Mouse (Mus musculus) layer of hippocampus, postnatal 36 days (tissue): ENCODE results near the gene Psme4. TPM values are rescaled to one million over a fixed set of nuclear protein-coding genes. Genes with fewer than 3 reads are reported as not detected.

Experiments used
- total RNA-seq, 2 experiments: library from RNA; stranded (reverse); gene quantifications; 2 replicates each; pipeline ENCODE4 v1.2.3; 2021

The Psme4 gene
- total RNA-seq, 2 experiments from 2014 or later = 37.7 to 48.1 TPM

Other genes with a start within 250 kb of the Psme4 start
- gene Acyp2, start 122.1 kb upstream of the Psme4 start, total RNA-seq = 10 to 100 TPM; 22.9 to 23.8 TPM
- 10 to 100 TPM; 11.7 to 13.1 TPM for gene Gpr75, start 113.6 kb downstream of the Psme4 start, total RNA-seq
- gene Asb3, start 113.7 kb downstream of the Psme4 start, total RNA-seq = 10 to 100 TPM; 20.0 to 21.1 TPM
- 10 to 100 TPM; 50.3 to 59.2 TPM for gene Erlec1, start 182.6 kb downstream of the Psme4 start, total RNA-seq
- 10 to 100 TPM; 15.7 to 19.1 TPM for gene Chac2, start 214.6 kb downstream of the Psme4 start, total RNA-seq